Mouse (Mus musculus) lung, embryonic 14.5 days (tissue): ENCODE data around the gene Wdr70. TPM values are rescaled to one million over a fixed set of nuclear protein-coding genes. Genes with fewer than 3 reads are reported as not detected.

Experiments used
- ATAC-seq: fragments of 200-750 bp; cut with Nextera tagmentation; 2 replicates; pipeline ENCODE4 v1.8.0; 2017; ENCODE audit warnings: mild to moderate bottlenecking, moderate TSS enrichment, moderate library complexity; ENCODE audit not compliant: insufficient read depth
- DNase-seq: peaks from one replicate; pipeline ENCODE4 v3.0.0-alpha.2; 2015
- H3K27ac ChIP-seq: fragments of 300-500 bp; sonication (generic); 2 replicates; pipeline ENCODE4 v1.5.1; 2014; ENCODE audit warnings: low read depth, mild to moderate bottlenecking, moderate library complexity
- H3K27me3 ChIP-seq: fragments of 300-500 bp; sonication (generic); 2 replicates; pipeline ENCODE4 v1.6.1; 2014; ENCODE audit warnings: low read length, control low read depth; ENCODE audit not compliant: insufficient read depth
- H3K36me3 ChIP-seq: fragments of 300-500 bp; sonication (generic); 2 replicates; pipeline ENCODE4 v1.6.1; 2014; ENCODE audit warnings: control low read depth; ENCODE audit not compliant: insufficient read depth
- H3K4me1 ChIP-seq: fragments of 300-500 bp; sonication (generic); 2 replicates; pipeline ENCODE4 v1.6.1; 2014; ENCODE audit warnings: antibody characterized with exemption, control low read depth; ENCODE audit not compliant: insufficient read depth
- H3K4me2 ChIP-seq: fragments of 300-500 bp; sonication (generic); 2 replicates; pipeline ENCODE4 v1.6.1; 2014; ENCODE audit warnings: mild to moderate bottlenecking
- H3K4me3 ChIP-seq: fragments of 300-500 bp; sonication (generic); 2 replicates; pipeline ENCODE4 v1.5.1; 2014; ENCODE audit warnings: low read depth, low read length
- H3K9ac ChIP-seq: fragments of 300-500 bp; sonication (generic); 2 replicates; pipeline ENCODE4 v1.6.1; 2014
- H3K9me3 ChIP-seq: fragments of 300-500 bp; sonication (generic); 2 replicates; pipeline ENCODE4 v1.6.1; 2016; ENCODE audit warnings: low read depth, low read length, control low read depth
- CTCF ChIP-seq: IDR thresholded peaks from 2 replicates; pipeline ENCODE4 v1.5.1; 2016; ENCODE audit warnings: antibody characterized with exemption, low read depth
- WGBS: fragments of 180-500 bp; shearing (Covaris S2); extraction: QIAGEN DNeasy Blood & Tissue Kit; methylation state at CpG from one replicate; pipeline ENCODE4 v1.1.7; 2014; 5-methylcytosine and 5-hydroxymethylcytosine counted together
- polyA plus RNA-seq: library from polyadenylated mRNA; unstranded; fragments of >200 nt; fragmentation: Nextera tagmentation; extraction: Ambion mirVana; gene quantifications from 2 replicates; pipeline ENCODE4 v1.2.1, GENCODE M21; 2014

Gene Wdr70
- polyA plus RNA-seq, 1 experiment from 2014 or later: 52.7 TPM

- TF ChIP-seq CTCF: no peak
- no peak overlapping the region for H3K9ac ChIP-seq
- DNase-seq: no peak
- ATAC-seq: no peak
- no peak overlapping the region for H3K27ac ChIP-seq
- H3K4me2 ChIP-seq: no peak overlapping the region
- no peaks in the 10 kb centered on the region for H3K27me3 ChIP-seq
- H3K9me3 ChIP-seq: no peaks in the 10 kb centered on the region
- 84% methylated on average over 8 of the region's 8 CpGs for WGBS
- no peaks in the 10 kb centered on the region; the same call in 1 of the 2 replicates for H3K36me3 ChIP-seq
- peaks cover 2% of the 10 kb centered on the region; the same call in 1 of the 2 replicates for H3K4me1 ChIP-seq
- no peak overlapping the region for H3K4me3 ChIP-seq
Measured at GRCm38 (mm10) chr15:7886591-7886990, 212.4 kb downstream of the Wdr70 start.

- Histone ChIP-seq H3K4me1 (no peaks in the 10 kb centered on the region), H3K27ac (no peak overlapping the region), H3K9me3 (no peaks in the 10 kb centered on the region), H3K27me3 (no peaks in the 10 kb centered on the region), H3K4me3 (no peak overlapping the region), H3K9ac (no peak overlapping the region), H3K36me3 (no peaks in the 10 kb centered on the region; the same call in 1 of the 2 replicates), H3K4me2 (no peak overlapping the region)
- no peak for TF ChIP-seq CTCF
- 59% methylated on average over 10 of the region's 10 CpGs for WGBS
- ATAC-seq (no peak), DNase-seq (no peak)
Measured at GRCm38 (mm10) chr15:7885106-7885505, 213.9 kb downstream of the Wdr70 start.

GRCm38 (mm10) chr15:7884181-7884580, 214.8 kb downstream of the Wdr70 start:
- Histone ChIP-seq H3K4me3 (no peak overlapping the region), H3K36me3 (no peaks in the 10 kb centered on the region; the same call in 1 of the 2 replicates), H3K27ac (no peak overlapping the region), H3K4me2 (no peak overlapping the region), H3K27me3 (no peaks in the 10 kb centered on the region), H3K9ac (no peak overlapping the region), H3K4me1 (no peaks in the 10 kb centered on the region), H3K9me3 (no peaks in the 10 kb centered on the region)
- no peak for ATAC-seq
- DNase-seq: no peak
- 91% methylated on average over 11 of the region's 11 CpGs for WGBS
- no peak for TF ChIP-seq CTCF

- H3K4me1 ChIP-seq: no peaks in the 10 kb centered on the region
- H3K4me2 ChIP-seq: no peak overlapping the region
- no peak overlapping the region for H3K27ac ChIP-seq
- H3K9ac ChIP-seq: no peak overlapping the region
- TF ChIP-seq CTCF: no peak
- H3K36me3 ChIP-seq: no peaks in the 10 kb centered on the region; the same call in 1 of the 2 replicates
- H3K9me3 ChIP-seq: no peaks in the 10 kb centered on the region
- 52% methylated on average over 7 of the region's 7 CpGs for WGBS
- H3K27me3 ChIP-seq: no peaks in the 10 kb centered on the region
- no peak overlapping the region for H3K4me3 ChIP-seq
- ATAC-seq (no peak), DNase-seq (peak; percentile 10)
Measured at GRCm38 (mm10) chr15:7879956-7880355, 219.1 kb downstream of the Wdr70 start.

- ATAC-seq (no peak), DNase-seq (no peak)
- H3K4me3 ChIP-seq: no peak overlapping the region
- H3K27me3 ChIP-seq: no peaks in the 10 kb centered on the region
- H3K9ac ChIP-seq: no peak overlapping the region
- no peaks in the 10 kb centered on the region for H3K4me1 ChIP-seq
- WGBS: 73% methylated on average over 10 of the region's 10 CpGs
- no peaks in the 10 kb centered on the region for H3K9me3 ChIP-seq
- no peak overlapping the region for H3K27ac ChIP-seq
- no peak overlapping the region for H3K4me2 ChIP-seq
- H3K36me3 ChIP-seq: no peaks in the 10 kb centered on the region; the same call in 1 of the 2 replicates
- TF ChIP-seq CTCF: no peak
Measured at GRCm38 (mm10) chr15:7878861-7879260, 220.1 kb downstream of the Wdr70 start.

- H3K9me3 ChIP-seq: no peaks in the 10 kb centered on the region
- H3K36me3 ChIP-seq: no peaks in the 10 kb centered on the region; the same call in 1 of the 2 replicates
- H3K4me2 ChIP-seq: no peak overlapping the region
- H3K27ac ChIP-seq: no peak overlapping the region
- TF ChIP-seq CTCF: no peak
- no peak overlapping the region for H3K9ac ChIP-seq
- H3K27me3 ChIP-seq: no peaks in the 10 kb centered on the region
- H3K4me3 ChIP-seq: no peak overlapping the region
- ATAC-seq (no peak), DNase-seq (peak; percentile 50)
- H3K4me1 ChIP-seq: no peaks in the 10 kb centered on the region
- WGBS: 64% methylated on average over 22 of the region's 22 CpGs
Measured at GRCm38 (mm10) chr15:7877560-7878467, 221.2 kb downstream of the Wdr70 start.

- WGBS: 67% methylated on average over 6 of the region's 6 CpGs
- DNase-seq (no peak), ATAC-seq (no peak)
- no peak overlapping the region for H3K27ac ChIP-seq
- H3K4me1 ChIP-seq: no peaks in the 10 kb centered on the region
- H3K9me3 ChIP-seq: no peaks in the 10 kb centered on the region
- no peak overlapping the region for H3K9ac ChIP-seq
- H3K27me3 ChIP-seq: no peaks in the 10 kb centered on the region
- no peak overlapping the region for H3K4me2 ChIP-seq
- TF ChIP-seq CTCF: no peak
- no peak overlapping the region for H3K4me3 ChIP-seq
- H3K36me3 ChIP-seq: no peaks in the 10 kb centered on the region
Measured at GRCm38 (mm10) chr15:7875879-7876278, 223.1 kb downstream of the Wdr70 start.
